Mouse (Mus musculus): Measurements from ENCODE around the gene Rock2. TPM values are rescaled to one million over a fixed set of nuclear protein-coding genes. Genes with fewer than 3 reads are reported as not detected.

Rock2 gene
- polyA plus RNA-seq, 1 experiment, result 3.1 TPM

GRCm38 (mm10) chr12:16884534-16884933, 10.2 kb upstream of the Rock2 start:
- Histone ChIP-seq H3K27me3 (ENCODE audit: control insufficient read depth, insufficient read depth, low read length) (no peaks in the 10 kb centered on the region), H3K4me3 (ENCODE audit: extremely low read depth, insufficient read depth, insufficient read length) (no peak overlapping the region), H3K27ac (ENCODE audit: insufficient read depth, low read length) (no peak overlapping the region), H3K4me1 (ENCODE audit: control insufficient read depth, insufficient read depth, insufficient read length) (no peaks in the 10 kb centered on the region), H3K36me3 (ENCODE audit: control insufficient read depth, insufficient read depth, low read length) (no peaks in the 10 kb centered on the region)
- TF ChIP-seq POLR2A (IDR thresholded peaks at IDR 0.05; ENCODE audit: low read depth, low read length) (no peak), CTCF (IDR thresholded peaks at IDR 0.05; ENCODE audit: extremely low read depth, insufficient read depth, insufficient read length, insufficient replicate concordance) (no peak)
- no peak for DNase-seq (ENCODE audit: low read depth in 1 of 2, low spot score in 2 of 2)
- WGBS, result 92% methylated on average over 4 of the region's 4 CpGs

GRCm38 (mm10) chr12:16886354-16886753, 8.3 kb upstream of the Rock2 start:
- 91% methylated on average over 6 of the region's 6 CpGs for WGBS
- TF ChIP-seq POLR2A (IDR thresholded peaks at IDR 0.05; ENCODE audit: low read depth, low read length), result no peak
- TF ChIP-seq CTCF (IDR thresholded peaks at IDR 0.05; ENCODE audit: extremely low read depth, insufficient read depth, insufficient read length, insufficient replicate concordance), result no peak
- no peak for DNase-seq (ENCODE audit: low read depth in 1 of 2, low spot score in 2 of 2)
- H3K36me3 ChIP-seq (ENCODE audit: control insufficient read depth, insufficient read depth, low read length), result no peaks in the 10 kb centered on the region
- no peak overlapping the region for H3K4me3 ChIP-seq (ENCODE audit: extremely low read depth, insufficient read depth, insufficient read length)
- no peak overlapping the region for H3K27ac ChIP-seq (ENCODE audit: insufficient read depth, low read length)
- H3K27me3 ChIP-seq (ENCODE audit: control insufficient read depth, insufficient read depth, low read length), result no peaks in the 10 kb centered on the region
- H3K4me1 ChIP-seq (ENCODE audit: control insufficient read depth, insufficient read depth, insufficient read length), result no peaks in the 10 kb centered on the region

GRCm38 (mm10) chr12:16893039-16893438, 1.7 kb upstream of the Rock2 start:
- no peak for DNase-seq (ENCODE audit: low read depth in 1 of 2, low spot score in 2 of 2)
- TF ChIP-seq POLR2A (IDR thresholded peaks at IDR 0.05; ENCODE audit: low read depth, low read length) (no peak), CTCF (IDR thresholded peaks at IDR 0.05; ENCODE audit: extremely low read depth, insufficient read depth, insufficient read length, insufficient replicate concordance) (no peak)
- Histone ChIP-seq H3K4me3 (ENCODE audit: extremely low read depth, insufficient read depth, insufficient read length) (no peak overlapping the region), H3K36me3 (ENCODE audit: control insufficient read depth, insufficient read depth, low read length) (no peaks in the 10 kb centered on the region), H3K4me1 (ENCODE audit: control insufficient read depth, insufficient read depth, insufficient read length) (peaks cover 2% of the 10 kb centered on the region), H3K27me3 (ENCODE audit: control insufficient read depth, insufficient read depth, low read length) (no peaks in the 10 kb centered on the region), H3K27ac (ENCODE audit: insufficient read depth, low read length) (no peak overlapping the region)
- 80% methylated on average over 2 of the region's 2 CpGs for WGBS

GRCm38 (mm10) chr12:16893656-16894395, 869 bp upstream of the Rock2 start:
- no peak for DNase-seq (ENCODE audit: low read depth in 1 of 2, low spot score in 2 of 2)

GRCm38 (mm10) chr12:16895221-16895928, 680 bp downstream of the Rock2 start:
- Histone ChIP-seq H3K4me1 (ENCODE audit: control insufficient read depth, insufficient read depth, insufficient read length) (peaks cover 2% of the 10 kb centered on the region), H3K36me3 (ENCODE audit: control insufficient read depth, insufficient read depth, low read length) (no peaks in the 10 kb centered on the region), H3K27ac (ENCODE audit: insufficient read depth, low read length) (peak overlapping the region; percentile 99), H3K4me3 (ENCODE audit: extremely low read depth, insufficient read depth, insufficient read length) (peak overlapping the region; percentile 98), H3K27me3 (ENCODE audit: control insufficient read depth, insufficient read depth, low read length) (no peaks in the 10 kb centered on the region)
- TF ChIP-seq CTCF (IDR thresholded peaks at IDR 0.05; ENCODE audit: extremely low read depth, insufficient read depth, insufficient read length, insufficient replicate concordance), result no peak
- no peak for TF ChIP-seq POLR2A (IDR thresholded peaks at IDR 0.05; ENCODE audit: low read depth, low read length)
- DNase-seq (ENCODE audit: low read depth in 1 of 2, low spot score in 2 of 2), result no peak
- WGBS, result under 1% methylated on average over 38 of the region's 41 CpGs

More at GRCm38 (mm10) chr12:16893656-16894395, 869 bp upstream of the Rock2 start:
- peaks cover 2% of the 10 kb centered on the region for H3K4me1 ChIP-seq (ENCODE audit: control insufficient read depth, insufficient read depth, insufficient read length)
- H3K36me3 ChIP-seq (ENCODE audit: control insufficient read depth, insufficient read depth, low read length), result no peaks in the 10 kb centered on the region
- WGBS, result 6% methylated on average over 18 of the region's 18 CpGs
- H3K27ac ChIP-seq (ENCODE audit: insufficient read depth, low read length), result peak overlapping the region; percentile 98
- H3K4me3 ChIP-seq (ENCODE audit: extremely low read depth, insufficient read depth, insufficient read length), result peak overlapping the region; percentile 98
- no peak for TF ChIP-seq POLR2A (IDR thresholded peaks at IDR 0.05; ENCODE audit: low read depth, low read length)
- no peak for TF ChIP-seq CTCF (IDR thresholded peaks at IDR 0.05; ENCODE audit: extremely low read depth, insufficient read depth, insufficient read length, insufficient replicate concordance)
- H3K27me3 ChIP-seq (ENCODE audit: control insufficient read depth, insufficient read depth, low read length), result no peaks in the 10 kb centered on the region

GRCm38 (mm10) chr12:16896073-16896789, 1.5 kb downstream of the Rock2 start:
- H3K36me3 ChIP-seq (ENCODE audit: control insufficient read depth, insufficient read depth, low read length), result no peaks in the 10 kb centered on the region
- DNase-seq (ENCODE audit: low read depth in 1 of 2, low spot score in 2 of 2), result no peak
- 19% methylated on average over 8 of the region's 8 CpGs for WGBS
- no peak overlapping the region for H3K27ac ChIP-seq (ENCODE audit: insufficient read depth, low read length)
- peaks cover 5% of the 10 kb centered on the region for H3K4me1 ChIP-seq (ENCODE audit: control insufficient read depth, insufficient read depth, insufficient read length)
- peak overlapping the region; percentile 98 for H3K4me3 ChIP-seq (ENCODE audit: extremely low read depth, insufficient read depth, insufficient read length)
- H3K27me3 ChIP-seq (ENCODE audit: control insufficient read depth, insufficient read depth, low read length), result no peaks in the 10 kb centered on the region
- TF ChIP-seq CTCF (IDR thresholded peaks at IDR 0.05; ENCODE audit: extremely low read depth, insufficient read depth, insufficient read length, insufficient replicate concordance), result no peak
- TF ChIP-seq POLR2A (IDR thresholded peaks at IDR 0.05; ENCODE audit: low read depth, low read length), result no peak
